9 mouse cellular contexts compared by ENCODE assay signal in the genomic region with DNA sequence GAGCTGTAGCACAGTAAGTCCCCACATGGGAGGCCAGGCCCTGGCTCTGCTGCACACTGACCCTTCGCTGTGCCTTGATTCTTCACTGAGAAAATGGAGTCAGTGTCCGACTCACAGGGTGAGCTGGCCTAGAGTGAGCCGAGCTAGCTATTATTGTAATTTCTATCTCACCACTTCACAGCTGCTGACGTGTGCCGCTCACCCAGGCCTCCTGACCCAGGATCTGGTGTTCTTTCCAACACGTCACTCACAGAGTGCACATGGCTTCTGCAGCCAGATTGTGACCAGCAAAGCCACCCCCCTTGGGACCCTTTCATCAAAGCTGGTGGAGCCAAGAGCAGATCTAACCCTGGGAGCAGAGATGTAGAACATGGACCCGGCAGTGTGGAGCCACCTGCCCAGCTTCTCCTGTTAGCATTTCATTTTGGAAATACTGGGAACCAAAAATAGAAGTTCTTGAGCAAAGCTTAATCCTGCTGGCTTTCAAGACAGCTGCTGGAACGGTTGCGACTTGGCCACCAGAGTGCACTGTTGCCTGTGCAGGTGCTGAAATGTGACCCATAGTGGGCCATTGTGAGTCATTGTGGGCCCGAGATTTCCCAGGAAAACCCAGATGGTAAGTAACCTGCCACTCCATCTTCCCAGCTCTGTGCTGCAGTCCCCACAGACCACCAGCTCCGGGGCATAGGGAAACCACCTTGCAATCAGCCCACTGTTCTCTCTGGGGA. TPM values are rescaled to one million over a fixed set of nuclear protein-coding genes. Genes with fewer than 3 reads are reported as not detected.
DNase-seq lines count a peak whose midpoint lies in the region; ATAC-seq and TF ChIP-seq lines count a peak whose summit lies in the region.
"Had no signal": no experiment of that assay in that cellular context is flagged by ENCODE, and none has a peak within 500 bp of the region (broad histone marks: within the 10 kb centered on the region; RNA-seq: fewer than 3 reads in every experiment).

No protein-coding gene starts in this region.

- no peak overlapping the region for H3K4me2 ChIP-seq in forebrain, postnatal 0 days (ENCODE audit: low read depth)
- H3K4me2 ChIP-seq in forebrain, embryonic 11.5 days (ENCODE audit: low read depth, low read length, severe bottlenecking): no peak overlapping the region
- H3K4me2 ChIP-seq: hindbrain, embryonic 15.5 days had no signal

- peak; percentile 61 for TF ChIP-seq CTCF in forebrain, postnatal 0 days (IDR thresholded peaks at IDR 0.05; ENCODE audit: low read depth)
- TF ChIP-seq CTCF in heart, adult 2 months (IDR thresholded peaks at IDR 0.05): peak; percentile 80

- intact Hi-C loops in heart, adult 2 months (cut with DNase I): no loop called here
- intact Hi-C loops in left cerebral cortex, postnatal 4 days (cut with DNase I): no loop called here

- peak; percentile 25 for DNase-seq in forebrain, postnatal 0 days
- DNase-seq in forebrain, embryonic 11.5 days (ENCODE audit: low spot score): no peak
- peak; percentile 75 for DNase-seq in 3134 (ENCODE audit: extremely low read depth, insufficient read length, low spot score)
- DNase-seq in adrenal gland, postnatal 14 days: peak; percentile 82
- peak; percentile 63 to 76 for DNase-seq in heart, adult 2 months
- DNase-seq in left cerebral cortex, postnatal 4 days: peak; percentile 38
- peak; percentile 55 for DNase-seq in right cerebral cortex, postnatal 14 days
- no peak for DNase-seq in spleen, postnatal 4 days (ENCODE audit: low spot score in 2 of 2)

- 58% methylated on average over 11 of the region's 11 CpGs for whole genome bisulfite sequencing in forebrain, postnatal 0 days
- WGBS in forebrain, embryonic 11.5 days: 59% methylated on average over 11 of the region's 11 CpGs
- 34% methylated on average over 11 of the region's 11 CpGs for WGBS in heart, adult 2 months

- peak; percentile 65; the same call in 1 of the 2 replicates for TF ChIP-seq POLR2A in heart, adult 2 months (IDR thresholded peaks at IDR 0.05; ENCODE audit: insufficient read depth, low read depth, low read length)

- H3K9ac ChIP-seq in forebrain, postnatal 0 days: no peak overlapping the region
- H3K9ac ChIP-seq in forebrain, embryonic 11.5 days (ENCODE audit: low read length): no peak overlapping the region
- H3K9ac ChIP-seq in heart, adult 2 months (ENCODE audit: low read depth, low read length): peak overlapping the region; percentile 45
- H3K9ac ChIP-seq: hindbrain, embryonic 15.5 days had no signal

- H3K79me2 ChIP-seq in heart, adult 2 months (replicated peaks; ENCODE audit: control insufficient read depth, insufficient read depth, low read length): no peaks in the 10 kb centered on the region

- H3K4me1 ChIP-seq in forebrain, postnatal 0 days (ENCODE audit: insufficient read depth): no peaks in the 10 kb centered on the region
- no peaks in the 10 kb centered on the region for H3K4me1 ChIP-seq in forebrain, embryonic 11.5 days (replicated peaks; ENCODE audit: control insufficient read depth, insufficient read depth, low read length)
- H3K4me1 ChIP-seq in heart, adult 2 months (ENCODE audit: control insufficient read depth, insufficient read depth, low read length): peaks cover 7% of the 10 kb centered on the region

- no peak overlapping the region for H3K27ac ChIP-seq in forebrain, postnatal 0 days (ENCODE audit: low read depth, low read length)
- H3K27ac ChIP-seq in forebrain, embryonic 11.5 days (ENCODE audit: low read depth, low read length): no peak overlapping the region
- H3K27ac ChIP-seq in heart, adult 2 months: peak overlapping the region; percentile 90
- H3K27ac ChIP-seq: hindbrain, embryonic 15.5 days had no signal

- H3K4me3 ChIP-seq in forebrain, postnatal 0 days (ENCODE audit: low read depth, low read length): no peak overlapping the region
- no peak overlapping the region for H3K4me3 ChIP-seq in forebrain, embryonic 11.5 days (ENCODE audit: low read depth, low read length)
- peak overlapping the region; percentile 39 for H3K4me3 ChIP-seq in heart, adult 2 months
- H3K4me3 ChIP-seq: hindbrain, embryonic 15.5 days had no signal

- TF ChIP-seq EP300 in heart, adult 2 months (IDR thresholded peaks at IDR 0.05; ENCODE audit: insufficient read depth, low read depth, low read length): peak; percentile 89; the same call in 1 of the 2 replicates

- H3K27me3 ChIP-seq in forebrain, postnatal 0 days (ENCODE audit: insufficient read depth, low read length): no peaks in the 10 kb centered on the region
- no peaks in the 10 kb centered on the region for H3K27me3 ChIP-seq in forebrain, embryonic 11.5 days (ENCODE audit: control insufficient read depth, insufficient read depth, low read length)
- H3K27me3 ChIP-seq in heart, adult 2 months (ENCODE audit: control insufficient read depth, insufficient read depth, low read length): no peaks in the 10 kb centered on the region
- H3K27me3 ChIP-seq: hindbrain, embryonic 15.5 days had no signal

- ATAC-seq in forebrain, postnatal 0 days: peak; percentile 42
- no peak for ATAC-seq in forebrain, embryonic 11.5 days (replicated peaks; ENCODE audit: low FRiP score)

- H3K36me3 ChIP-seq in forebrain, postnatal 0 days (ENCODE audit: insufficient read depth): no peaks in the 10 kb centered on the region
- no peaks in the 10 kb centered on the region for H3K36me3 ChIP-seq in forebrain, embryonic 11.5 days (ENCODE audit: control insufficient read depth, insufficient read depth, low read length)
- H3K36me3 ChIP-seq in heart, adult 2 months (ENCODE audit: control insufficient read depth, insufficient read depth, low read length): no peaks in the 10 kb centered on the region
- H3K36me3 ChIP-seq: hindbrain, embryonic 15.5 days had no signal

- no peaks in the 10 kb centered on the region for H3K9me3 ChIP-seq in forebrain, postnatal 0 days (ENCODE audit: low read length)
- no peaks in the 10 kb centered on the region for H3K9me3 ChIP-seq in forebrain, embryonic 11.5 days (ENCODE audit: control insufficient read depth, low read length)
- H3K9me3 ChIP-seq: hindbrain, embryonic 15.5 days had no signal

RNA-seq across cellular contexts. Expression of a gene that starts 18.6 kb away (rescaled TPM):
- total RNA-seq in forebrain, postnatal 0 days (2014; rRNA removed): 170 and 329 TPM in 2 replicates
- 189 and 236 TPM in 2 replicates for polyA plus RNA-seq in forebrain, postnatal 0 days (2015; fragmentation: Nextera tagmentation; extraction: Ambion mirVana)
- polyA plus RNA-seq in forebrain, embryonic 11.5 days (2014; fragmentation: Nextera tagmentation; extraction: Ambion mirVana): 57.6 and 57.8 TPM in 2 replicates
- 89.6 and 91.5 TPM in 2 replicates for total RNA-seq in adrenal gland, postnatal 14 days (2021)
- 100 to 1,000 TPM in 1 of 2 experiments, 10 to 100 TPM in 1; 95.9 to 107 TPM for total RNA-seq in heart, adult 2 months (2021)
- 139 and 182 TPM in 2 replicates for polyA plus RNA-seq in heart, adult 2 months (2012; rRNA removed)
- 10 to 100 TPM; 83.5 to 89.9 TPM for total RNA-seq in left cerebral cortex, postnatal 4 days (2021)

RNA-seq across cellular contexts. Expression of a gene that starts 26.3 kb away (rescaled TPM):
- total RNA-seq in forebrain, postnatal 0 days (2014; rRNA removed): 20.2 and 28.3 TPM in 2 replicates
- polyA plus RNA-seq in forebrain, postnatal 0 days (2015; fragmentation: Nextera tagmentation; extraction: Ambion mirVana): 26.1 and 30.8 TPM in 2 replicates
- polyA plus RNA-seq in forebrain, embryonic 11.5 days (2014; fragmentation: Nextera tagmentation; extraction: Ambion mirVana): 34.2 and 35.5 TPM in 2 replicates
- 6.2 and 6.8 TPM in 2 replicates for total RNA-seq in adrenal gland, postnatal 14 days (2021)
- total RNA-seq in heart, adult 2 months (2021): 1 to 10 TPM; 3.3 to 3.6 TPM
- 3.9 and 6.0 TPM in 2 replicates for polyA plus RNA-seq in heart, adult 2 months (2012; rRNA removed)
- 10 to 100 TPM; 18.1 to 19.5 TPM for total RNA-seq in left cerebral cortex, postnatal 4 days (2021)

Comparison
In these comparisons a context has a peak if more than half of its experiments do, and no peak if none do; other contexts are left out.
1. DNase-seq: peak in forebrain, postnatal 0 days (single experiment), 3134 (single experiment), adrenal gland, postnatal 14 days (single experiment), heart, adult 2 months (2 of 2), left cerebral cortex, postnatal 4 days (single experiment) and right cerebral cortex, postnatal 14 days (single experiment); none in forebrain, embryonic 11.5 days (single experiment) and spleen, postnatal 4 days (0 of 2).